8 mouse cellular contexts compared by ENCODE assay signal in genomic region chr13:49341831-49342722, GRCm38 (mm10). TPM values are rescaled to one million over a fixed set of nuclear protein-coding genes. Genes with fewer than 3 reads are reported as not detected.
DNase-seq lines count a peak whose midpoint lies in the region; ATAC-seq lines count a peak whose summit lies in the region.

No protein-coding gene starts in this region.

- H3K9ac ChIP-seq in kidney, embryonic 15.5 days: peak overlapping the region; percentile 90
- peak overlapping the region; percentile 93 for H3K9ac ChIP-seq in hindbrain, embryonic 11.5 days (ENCODE audit: low read depth, low read length)

- H3K27me3 ChIP-seq in kidney, embryonic 15.5 days: no peaks in the 10 kb centered on the region
- no peaks in the 10 kb centered on the region for H3K27me3 ChIP-seq in hindbrain, embryonic 11.5 days (ENCODE audit: control insufficient read depth, insufficient read depth, low read length)
- no peaks in the 10 kb centered on the region for H3K27me3 ChIP-seq in megakaryocyte, embryonic 14.5 days (replicated peaks)

- H3K4me2 ChIP-seq in kidney, embryonic 15.5 days: peak overlapping the region; percentile 78
- H3K4me2 ChIP-seq in hindbrain, embryonic 11.5 days (replicated peaks; ENCODE audit: low read depth, low read length): peak overlapping the region; percentile 78

- peak overlapping the region; percentile 63 for H3K27ac ChIP-seq in kidney, embryonic 15.5 days
- peak overlapping the region; percentile 71 for H3K27ac ChIP-seq in brown adipose tissue, adult 24 weeks (replicated peaks; ENCODE audit: low read depth, low read length)
- peak overlapping the region; percentile 70 for H3K27ac ChIP-seq in hindbrain, embryonic 11.5 days (ENCODE audit: low read depth, low read length)

- peak; percentile 37 for ATAC-seq in kidney, embryonic 15.5 days (replicated peaks; ENCODE audit: low FRiP score)
- ATAC-seq in hindbrain, embryonic 11.5 days (ENCODE audit: low FRiP score): peak; percentile 43
- ATAC-seq in CD4-positive, CD25-positive, alpha-beta regulatory T cell, adult 4 months: no peak

- DNase-seq in kidney, adult 8-10 months: no peak
- peak; percentile 54 for DNase-seq in hindbrain, embryonic 11.5 days (ENCODE audit: low spot score)
- no peak for DNase-seq in gastrocnemius, postnatal 4 days (ENCODE audit: low spot score in 2 of 2)
- no peak for DNase-seq in thymus, postnatal 25 days

- no peaks in the 10 kb centered on the region for H3K36me3 ChIP-seq in kidney, embryonic 15.5 days
- no peaks in the 10 kb centered on the region for H3K36me3 ChIP-seq in hindbrain, embryonic 11.5 days (ENCODE audit: control insufficient read depth, insufficient read depth, low read length)
- H3K36me3 ChIP-seq in megakaryocyte, embryonic 14.5 days (replicated peaks; ENCODE audit: low read length): peaks cover 34% of the 10 kb centered on the region

- no peaks in the 10 kb centered on the region for H3K9me3 ChIP-seq in kidney, embryonic 15.5 days (replicated peaks)
- no peaks in the 10 kb centered on the region for H3K9me3 ChIP-seq in hindbrain, embryonic 11.5 days (ENCODE audit: control insufficient read depth, low read length)
- no peaks in the 10 kb centered on the region for H3K9me3 ChIP-seq in megakaryocyte, embryonic 14.5 days

- WGBS in kidney, embryonic 15.5 days: 6% methylated on average over 25 of the region's 25 CpGs
- 10% methylated on average over 25 of the region's 25 CpGs for WGBS in hindbrain, embryonic 11.5 days

- peak overlapping the region; percentile 85 for H3K4me3 ChIP-seq in kidney, embryonic 15.5 days (replicated peaks)
- peak overlapping the region; percentile 81 for H3K4me3 ChIP-seq in brown adipose tissue, adult 24 weeks (ENCODE audit: insufficient read depth, low read depth, low read length)
- H3K4me3 ChIP-seq in hindbrain, embryonic 11.5 days (ENCODE audit: low read depth, low read length): peak overlapping the region; percentile 93
- peak overlapping the region; percentile 94 for H3K4me3 ChIP-seq in megakaryocyte, embryonic 14.5 days (replicated peaks)

- peaks cover 40% of the 10 kb centered on the region for H3K4me1 ChIP-seq in kidney, embryonic 15.5 days
- H3K4me1 ChIP-seq in brown adipose tissue, adult 24 weeks (ENCODE audit: control insufficient read depth, insufficient read depth, insufficient read length, low read length): peaks cover 26% of the 10 kb centered on the region
- H3K4me1 ChIP-seq in hindbrain, embryonic 11.5 days (replicated peaks; ENCODE audit: control insufficient read depth, insufficient read depth, low read length): peaks cover 9% of the 10 kb centered on the region
- H3K4me1 ChIP-seq in megakaryocyte, embryonic 14.5 days: peaks cover 90% of the 10 kb centered on the region

RNA-seq across cellular contexts. Expression of gene Bicd2, which starts 0.7 kb away (rescaled TPM):
- polyA plus RNA-seq in kidney, embryonic 15.5 days (2015; fragmentation: Nextera tagmentation; extraction: Ambion mirVana): 25.0 and 26.5 TPM in 2 replicates
- polyA plus RNA-seq in brown adipose tissue, adult 24 weeks (2012; ENCODE audit: insufficient read depth, insufficient read length, missing spikeins): 34.0 and 37.1 TPM in 2 replicates
- polyA plus RNA-seq in hindbrain, embryonic 11.5 days (2014; fragmentation: Nextera tagmentation; extraction: Ambion mirVana): 26.9 and 29.5 TPM in 2 replicates
- polyA plus RNA-seq in megakaryocyte, embryonic 14.5 days (2012; ENCODE audit: insufficient read depth, low replicate concordance): 21.2 and 22.5 TPM in 2 replicates
- 1 to 10 TPM; 5.9 to 6.1 TPM for polyA plus RNA-seq in CD4-positive, CD25-positive, alpha-beta regulatory T cell, adult 4 months (2017; shearing (Covaris generic))
- total RNA-seq in gastrocnemius, postnatal 4 days (2021): 10 to 100 TPM; 32.9 to 35.7 TPM

RNA-seq across cellular contexts. Expression of gene Fgd3, which starts 22.0 kb away (rescaled TPM):
- 0.74 and 0.78 TPM in 2 replicates for polyA plus RNA-seq in kidney, embryonic 15.5 days (2015; fragmentation: Nextera tagmentation; extraction: Ambion mirVana)
- 0.59 and 1.1 TPM in 2 replicates for polyA plus RNA-seq in brown adipose tissue, adult 24 weeks (2012; ENCODE audit: insufficient read depth, insufficient read length, missing spikeins)
- 0.56 and 1.1 TPM in 2 replicates for polyA plus RNA-seq in hindbrain, embryonic 11.5 days (2014; fragmentation: Nextera tagmentation; extraction: Ambion mirVana)
- polyA plus RNA-seq in megakaryocyte, embryonic 14.5 days (2012; ENCODE audit: insufficient read depth, low replicate concordance): 9.1 and 10.4 TPM in 2 replicates
- polyA plus RNA-seq in CD4-positive, CD25-positive, alpha-beta regulatory T cell, adult 4 months (2017; shearing (Covaris generic)): 10 to 100 TPM; 17.9 to 23.2 TPM
- 1 to 10 TPM in 1 of 2 experiments, under 1 TPM in 1; 0.98 to 1.5 TPM for total RNA-seq in gastrocnemius, postnatal 4 days (2021)
